Mouse (Mus musculus) small intestine, adult 2 months (tissue): Measurements from ENCODE around the gene Bpi.

Experiments
- CTCF ChIP-seq: fragments of 200-500 bp; IDR thresholded peaks from 2 replicates; pipeline ENCODE4 v1.5.1; 2012; ENCODE audit warnings: low read depth, mild to moderate bottlenecking, control low read depth, inconsistent platforms, low read length, moderate library complexity, mixed read lengths; ENCODE audit not compliant: insufficient replicate concordance, insufficient read length; ENCODE audit errors: extremely low read depth
- POLR2A ChIP-seq: fragments of 200-500 bp; IDR thresholded peaks from 2 replicates; pipeline ENCODE4 v1.6.1; 2012; ENCODE audit warnings: low read depth, mild to moderate bottlenecking, control low read depth, inconsistent platforms, low read length, moderate library complexity

GRCm38 (mm10) chr2:158313089-158313488, 55.2 kb downstream of the Bpi start:
- TF ChIP-seq CTCF (no peak), POLR2A (no peak)
